Mouse (Mus musculus): Measurements from ENCODE around the gene Nisch. TPM values are rescaled to one million over a fixed set of nuclear protein-coding genes. Genes with fewer than 3 reads are reported as not detected.

The Nisch gene
- polyA plus RNA-seq, 1 experiment from 2014 or later: 217 TPM

DNA sequence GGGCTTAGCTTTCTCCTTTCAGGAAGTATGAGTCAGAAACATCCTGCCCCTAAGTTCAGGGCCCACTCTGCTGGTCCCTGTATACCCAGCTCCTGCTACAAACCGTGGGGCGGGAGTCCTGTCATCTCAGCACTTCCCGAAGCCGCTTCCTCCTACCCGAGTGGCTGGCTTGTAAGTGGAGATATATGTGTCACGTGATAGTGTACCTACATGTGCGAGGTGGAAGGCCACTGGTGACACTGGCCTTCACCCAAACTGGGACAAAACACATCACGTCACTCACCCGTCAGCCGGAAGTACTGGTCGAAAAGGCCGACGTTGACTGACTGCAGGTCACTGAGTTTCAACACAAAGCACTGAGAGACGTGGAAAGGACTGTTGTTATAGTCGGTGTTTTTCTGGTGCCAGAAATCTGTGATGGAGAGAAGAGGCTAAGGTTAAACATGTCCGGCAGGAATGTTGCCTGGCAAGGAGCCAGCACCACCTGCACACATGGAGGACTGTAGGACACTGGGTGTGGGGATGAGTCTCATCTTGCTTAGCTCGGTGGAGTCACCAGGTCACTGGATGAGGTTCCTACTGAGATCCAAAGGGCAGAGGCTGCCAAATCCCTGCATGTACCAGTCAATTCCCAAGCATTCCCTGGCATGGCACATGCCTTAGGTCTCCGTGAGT lies 43.8 kb downstream of the Nisch start:
- H3K27me3 ChIP-seq (replicated peaks; ENCODE audit: control insufficient read depth, insufficient read depth, low read length): no peaks in the 10 kb centered on the region
- WGBS: 81% methylated on average over 18 of the region's 18 CpGs
- H3K36me3 ChIP-seq (ENCODE audit: control insufficient read depth, insufficient read depth, low read length): peaks cover 45% of the 10 kb centered on the region

DNA sequence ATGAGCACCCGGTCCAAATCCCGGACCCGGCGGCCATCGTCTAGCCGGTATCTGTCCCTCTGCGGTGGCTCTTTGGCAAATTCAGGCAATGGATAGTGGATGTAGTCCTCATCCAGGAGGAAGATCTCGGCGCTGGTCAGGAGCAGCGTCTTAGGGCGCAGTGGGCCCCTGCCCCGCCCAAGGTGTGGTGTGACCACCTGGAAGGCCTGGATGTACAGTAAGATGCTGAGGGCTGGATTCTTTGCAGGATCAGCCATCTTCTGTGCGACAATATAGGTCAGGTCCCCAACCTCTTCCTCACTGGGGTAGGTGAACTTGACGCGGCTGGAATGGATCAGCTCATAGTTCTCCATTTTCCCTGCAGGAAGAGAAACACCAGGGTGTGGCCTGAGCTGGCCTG lies 44.9 kb downstream of the Nisch start:
- no peak overlapping the region for H3K27ac ChIP-seq (ENCODE audit: low read length)
- H3K9ac ChIP-seq (ENCODE audit: low read depth, low read length): no peak overlapping the region
- peaks cover 3% of the 10 kb centered on the region; the same call in 1 of the 2 replicates for H3K4me1 ChIP-seq (ENCODE audit: control insufficient read depth, insufficient read depth, low read length)
- no peaks in the 10 kb centered on the region for H3K27me3 ChIP-seq (replicated peaks; ENCODE audit: control insufficient read depth, insufficient read depth, low read length)
- no peak overlapping the region for H3K4me3 ChIP-seq (ENCODE audit: low read length)
- 94% methylated on average over 15 of the region's 15 CpGs for WGBS
- H3K36me3 ChIP-seq (ENCODE audit: control insufficient read depth, insufficient read depth, low read length): peaks cover 38% of the 10 kb centered on the region
- H3K9me3 ChIP-seq (ENCODE audit: control insufficient read depth, low read length): no peaks in the 10 kb centered on the region
- ATAC-seq: no peak
- no peak overlapping the region for H3K4me2 ChIP-seq (ENCODE audit: low read depth, low read length)

More for the DNA sequence above, 43.8 kb downstream of the Nisch start:
- no peak for ATAC-seq
- Histone ChIP-seq H3K27ac (ENCODE audit: low read length) (no peak overlapping the region), H3K9ac (ENCODE audit: low read depth, low read length) (no peak overlapping the region), H3K4me1 (ENCODE audit: control insufficient read depth, insufficient read depth, low read length) (peaks cover 3% of the 10 kb centered on the region; the same call in 1 of the 2 replicates), H3K4me3 (ENCODE audit: low read length) (no peak overlapping the region), H3K4me2 (ENCODE audit: low read depth, low read length) (no peak overlapping the region), H3K9me3 (ENCODE audit: control insufficient read depth, low read length) (no peaks in the 10 kb centered on the region)

DNA sequence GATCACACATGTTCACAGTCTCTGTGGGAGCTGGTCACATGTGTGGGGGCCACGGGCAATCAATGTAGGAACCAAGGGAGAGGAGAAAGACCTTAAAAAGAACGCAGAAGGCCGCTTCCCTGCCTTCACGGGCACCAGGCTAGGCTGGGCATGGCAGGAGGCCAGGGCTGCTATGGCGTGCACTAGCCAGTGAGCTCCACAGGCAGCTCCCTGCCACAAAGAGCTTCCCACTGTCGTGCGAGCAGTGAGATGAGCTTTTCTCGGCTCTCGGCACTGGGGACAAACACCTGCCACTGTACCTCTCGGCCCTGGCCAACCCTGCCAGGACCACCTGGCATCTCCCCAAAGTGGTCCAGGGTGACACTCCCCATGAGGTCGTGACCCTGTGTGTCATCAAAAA lies 45.4 kb downstream of the Nisch start:
- Histone ChIP-seq H3K4me3 (ENCODE audit: low read length) (no peak overlapping the region), H3K4me2 (ENCODE audit: low read depth, low read length) (no peak overlapping the region), H3K36me3 (ENCODE audit: control insufficient read depth, insufficient read depth, low read length) (peaks cover 34% of the 10 kb centered on the region), H3K4me1 (ENCODE audit: control insufficient read depth, insufficient read depth, low read length) (peaks cover 5% of the 10 kb centered on the region; the same call in 1 of the 2 replicates), H3K9me3 (ENCODE audit: control insufficient read depth, low read length) (no peaks in the 10 kb centered on the region), H3K27ac (ENCODE audit: low read length) (no peak overlapping the region), H3K27me3 (replicated peaks; ENCODE audit: control insufficient read depth, insufficient read depth, low read length) (no peaks in the 10 kb centered on the region), H3K9ac (ENCODE audit: low read depth, low read length) (no peak overlapping the region)
- WGBS: 88% methylated on average over 11 of the region's 11 CpGs
- ATAC-seq: no peak

DNA sequence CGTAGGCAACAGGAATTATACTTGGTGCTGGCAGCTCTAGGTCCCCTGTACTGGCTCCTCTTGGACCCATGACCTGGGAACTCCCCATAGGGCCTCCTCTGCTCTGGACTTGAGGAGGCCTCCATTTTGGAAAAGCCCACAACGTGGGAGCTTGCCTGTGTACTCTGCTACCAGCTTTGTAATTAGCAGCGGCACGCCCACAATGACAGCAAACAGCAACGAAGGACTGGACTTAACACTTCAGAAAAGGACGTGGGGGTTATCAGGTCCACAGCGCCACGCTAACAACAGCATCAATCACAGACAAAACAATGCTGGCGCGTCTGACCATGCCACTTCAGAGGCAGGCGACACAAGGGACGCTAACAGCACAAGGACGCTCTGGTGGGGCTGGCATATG lies 45.8 kb downstream of the Nisch start:
- no peak for ATAC-seq
- no peak overlapping the region for H3K4me3 ChIP-seq (ENCODE audit: low read length)
- H3K9me3 ChIP-seq (ENCODE audit: control insufficient read depth, low read length): no peaks in the 10 kb centered on the region
- no peak overlapping the region for H3K27ac ChIP-seq (ENCODE audit: low read length)
- no peak overlapping the region for H3K9ac ChIP-seq (ENCODE audit: low read depth, low read length)
- 83% methylated on average over 13 of the region's 13 CpGs for WGBS
- H3K27me3 ChIP-seq (replicated peaks; ENCODE audit: control insufficient read depth, insufficient read depth, low read length): no peaks in the 10 kb centered on the region
- H3K4me2 ChIP-seq (ENCODE audit: low read depth, low read length): no peak overlapping the region
- H3K4me1 ChIP-seq (ENCODE audit: control insufficient read depth, insufficient read depth, low read length): peaks cover 6% of the 10 kb centered on the region; the same call in 1 of the 2 replicates
- peaks cover 30% of the 10 kb centered on the region for H3K36me3 ChIP-seq (ENCODE audit: control insufficient read depth, insufficient read depth, low read length)

DNA sequence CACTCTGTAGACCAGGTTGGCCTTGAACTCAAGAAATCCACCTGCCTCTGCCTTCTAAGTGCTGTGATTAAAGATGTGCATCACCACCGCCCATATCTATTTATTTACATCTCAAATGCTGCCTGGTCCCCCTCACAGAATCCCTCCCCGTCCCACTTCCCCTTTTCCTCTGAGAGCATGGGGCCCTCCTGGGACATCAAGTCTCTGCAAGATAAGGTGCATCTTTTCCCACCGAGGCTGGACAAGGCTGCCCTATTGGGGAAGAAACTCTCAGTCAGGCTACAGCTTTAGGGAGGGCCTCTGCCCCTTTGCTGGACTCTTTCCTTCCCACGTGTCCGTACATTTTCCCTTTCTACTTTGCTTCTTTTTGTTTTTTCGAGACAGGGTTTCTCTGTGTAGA lies 47.2 kb downstream of the Nisch start:
- ATAC-seq: no peak

DNA sequence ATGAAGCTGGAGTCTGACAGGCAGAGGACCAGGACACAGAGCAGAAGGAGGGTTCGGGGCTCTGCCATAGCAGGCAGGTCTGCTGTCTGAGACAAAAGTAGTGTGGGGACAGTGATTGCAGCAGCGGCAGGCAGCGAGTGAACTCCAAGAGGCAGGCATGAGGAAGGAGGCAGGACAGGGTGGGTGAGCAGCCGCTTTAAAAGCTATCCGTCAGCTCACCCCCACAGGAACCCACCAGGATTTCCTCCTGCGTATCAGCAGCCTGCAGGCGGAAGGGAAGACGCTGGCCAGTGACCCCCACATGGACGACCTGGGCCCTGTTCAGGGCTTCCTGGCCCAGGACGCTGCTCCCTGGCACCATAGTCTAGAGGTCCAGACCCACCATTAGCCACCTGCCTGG lies 48.3 kb downstream of the Nisch start, which contains the start of gene Stab1:
Stab1 (minus strand) TSS at position 217 of the 400 bp plus-strand sequence.
- H3K27ac ChIP-seq (ENCODE audit: low read length): peak within 1 kb of the TSS; percentile 11; the same call in 1 of the 2 replicates

More for the DNA sequence above, 47.2 kb downstream of the Nisch start:
- no peaks in the 10 kb centered on the region for H3K9me3 ChIP-seq (ENCODE audit: control insufficient read depth, low read length)
- no peak overlapping the region for H3K4me3 ChIP-seq (ENCODE audit: low read length)
- no peak overlapping the region for H3K9ac ChIP-seq (ENCODE audit: low read depth, low read length)
- peaks cover 6% of the 10 kb centered on the region; the same call in 1 of the 2 replicates for H3K4me1 ChIP-seq (ENCODE audit: control insufficient read depth, insufficient read depth, low read length)
- H3K36me3 ChIP-seq (ENCODE audit: control insufficient read depth, insufficient read depth, low read length): peaks cover 27% of the 10 kb centered on the region
- H3K27me3 ChIP-seq (replicated peaks; ENCODE audit: control insufficient read depth, insufficient read depth, low read length): no peaks in the 10 kb centered on the region
- 75% methylated on average over 6 of the region's 6 CpGs for WGBS
- H3K4me2 ChIP-seq (ENCODE audit: low read depth, low read length): no peak overlapping the region
- H3K27ac ChIP-seq (ENCODE audit: low read length): no peak overlapping the region

DNA sequence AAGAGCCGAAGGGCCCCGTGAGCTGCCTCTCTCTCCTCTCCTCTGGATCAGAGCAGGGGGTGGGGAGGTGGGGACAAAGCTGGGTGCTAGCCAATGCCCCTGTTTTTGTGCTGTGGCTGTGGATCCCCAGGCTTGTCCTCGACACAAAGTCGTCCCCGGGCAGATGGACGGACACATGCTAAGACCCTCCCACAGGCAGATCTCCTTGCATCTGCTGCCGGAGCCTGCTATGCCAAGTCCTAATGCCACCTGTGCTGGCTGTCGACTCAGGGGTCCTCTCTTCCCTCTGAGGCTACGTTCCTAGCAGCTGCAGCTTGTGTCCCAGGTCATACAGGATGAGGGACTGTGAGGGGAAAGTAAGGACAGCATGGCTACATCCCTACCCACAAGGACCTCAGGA lies 49.9 kb downstream of the Nisch start:
- Histone ChIP-seq H3K4me2 (ENCODE audit: low read depth, low read length) (no peak overlapping the region; the same call in 1 of the 2 replicates), H3K9ac (ENCODE audit: low read depth, low read length) (0 out of 2 replicates have a peak overlapping the region, but pooled peaks have one; percentile 6), H3K4me1 (ENCODE audit: control insufficient read depth, insufficient read depth, low read length) (peaks cover 3% of the 10 kb centered on the region), H3K27ac (ENCODE audit: low read length) (no peak overlapping the region), H3K36me3 (ENCODE audit: control insufficient read depth, insufficient read depth, low read length) (peaks cover 6% of the 10 kb centered on the region), H3K4me3 (ENCODE audit: low read length) (peak overlapping the region; percentile 13), H3K27me3 (replicated peaks; ENCODE audit: control insufficient read depth, insufficient read depth, low read length) (no peaks in the 10 kb centered on the region), H3K9me3 (ENCODE audit: control insufficient read depth, low read length) (no peaks in the 10 kb centered on the region)
- 64% methylated on average over 9 of the region's 9 CpGs for WGBS
- no peak for ATAC-seq

More for the DNA sequence above, 48.3 kb downstream of the Nisch start, which contains the start of gene Stab1:
- Histone ChIP-seq H3K9me3 (ENCODE audit: control insufficient read depth, low read length) (no peaks in the 10 kb centered on the region), H3K4me3 (ENCODE audit: low read length) (peak within 1 kb of the TSS; percentile 13), H3K27me3 (replicated peaks; ENCODE audit: control insufficient read depth, insufficient read depth, low read length) (no peaks in the 10 kb centered on the region), H3K4me2 (ENCODE audit: low read depth, low read length) (no peak within 1 kb of the TSS), H3K9ac (ENCODE audit: low read depth, low read length) (peak within 1 kb of the TSS; percentile 6; the same call in 1 of the 2 replicates), H3K36me3 (ENCODE audit: control insufficient read depth, insufficient read depth, low read length) (peaks cover 17% of the 10 kb centered on the region), H3K4me1 (ENCODE audit: control insufficient read depth, insufficient read depth, low read length) (peaks cover 5% of the 10 kb centered on the region)
- no peak for ATAC-seq
- 33% methylated on average over 10 of the region's 10 CpGs for WGBS

DNA sequence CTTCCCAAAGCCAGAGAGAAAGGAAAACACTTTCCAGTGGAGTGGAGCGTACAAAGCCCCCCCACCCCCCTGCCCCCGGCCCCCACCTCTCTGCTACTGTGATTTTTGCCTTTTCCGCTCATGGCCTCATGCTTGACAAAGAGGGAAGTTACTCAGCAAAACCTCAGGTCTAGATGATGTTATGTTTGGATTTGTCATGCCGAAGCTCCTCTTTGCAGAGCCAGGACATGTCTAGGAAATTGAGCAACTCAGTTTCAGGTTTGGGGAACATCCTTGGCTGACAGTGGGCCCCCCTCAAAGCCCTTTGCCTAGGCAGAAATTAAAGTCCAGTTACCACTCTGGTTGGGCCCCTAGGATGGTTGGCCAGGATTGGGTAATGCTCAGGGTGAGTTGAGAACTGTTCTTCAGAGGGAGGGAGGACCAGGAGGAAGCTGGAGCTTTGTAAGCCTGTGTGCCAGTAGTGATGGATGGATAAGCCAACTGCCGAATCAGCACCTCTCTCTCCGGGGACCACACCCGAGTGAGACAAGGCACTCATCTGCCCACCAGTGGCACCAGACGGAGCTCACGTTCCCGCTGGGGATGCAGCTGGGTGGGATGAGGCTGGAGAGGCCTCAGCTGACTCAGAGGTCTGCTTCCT lies 50.6 kb downstream of the Nisch start:
- Histone ChIP-seq H3K9me3 (ENCODE audit: control insufficient read depth, low read length) (no peaks in the 10 kb centered on the region), H3K4me1 (ENCODE audit: control insufficient read depth, insufficient read depth, low read length) (peaks cover 3% of the 10 kb centered on the region), H3K27me3 (replicated peaks; ENCODE audit: control insufficient read depth, insufficient read depth, low read length) (no peaks in the 10 kb centered on the region), H3K36me3 (ENCODE audit: control insufficient read depth, insufficient read depth, low read length) (no peaks in the 10 kb centered on the region), H3K4me2 (ENCODE audit: low read depth, low read length) (0 out of 2 replicates have a peak overlapping the region, but pooled peaks have one; percentile 16), H3K9ac (ENCODE audit: low read depth, low read length) (peak overlapping the region; percentile 27; the same call in 1 of the 2 replicates), H3K4me3 (ENCODE audit: low read length) (no peak overlapping the region), H3K27ac (ENCODE audit: low read length) (no peak overlapping the region)
- WGBS: 46% methylated on average over 10 of the region's 10 CpGs
- ATAC-seq: peak; percentile 37; the same call in 1 of the 2 replicates

DNA sequence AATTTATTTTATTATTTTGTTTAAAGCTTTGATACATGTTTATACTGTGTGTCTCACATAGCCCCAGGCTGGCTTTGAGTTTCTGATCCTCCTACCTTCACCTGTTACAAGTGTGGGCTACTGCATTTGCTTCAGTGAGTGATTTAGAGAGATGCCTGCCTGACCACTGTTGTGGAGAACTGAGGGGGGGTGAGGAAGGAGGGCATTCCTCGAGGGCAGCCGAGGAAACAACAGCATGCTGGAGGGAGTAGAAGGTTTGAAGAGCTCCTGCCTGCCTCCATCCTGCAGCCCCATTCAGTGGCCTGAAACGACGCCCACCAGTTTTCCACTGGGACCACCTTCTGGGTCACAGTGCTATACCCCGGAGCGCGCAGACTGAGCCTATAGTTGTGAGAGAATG lies 51.3 kb downstream of the Nisch start:
- H3K27me3 ChIP-seq (replicated peaks; ENCODE audit: control insufficient read depth, insufficient read depth, low read length): no peaks in the 10 kb centered on the region
- no peaks in the 10 kb centered on the region for H3K36me3 ChIP-seq (ENCODE audit: control insufficient read depth, insufficient read depth, low read length)
- 55% methylated on average over 7 of the region's 7 CpGs for WGBS
- no peak overlapping the region for H3K4me3 ChIP-seq (ENCODE audit: low read length)
- H3K4me2 ChIP-seq (ENCODE audit: low read depth, low read length): no peak overlapping the region
- H3K4me1 ChIP-seq (ENCODE audit: control insufficient read depth, insufficient read depth, low read length): peaks cover 4% of the 10 kb centered on the region
- 0 out of 2 replicates have a peak overlapping the region, but pooled peaks have one; percentile 4 for H3K9ac ChIP-seq (ENCODE audit: low read depth, low read length)
- H3K27ac ChIP-seq (ENCODE audit: low read length): no peak overlapping the region
- H3K9me3 ChIP-seq (ENCODE audit: control insufficient read depth, low read length): no peaks in the 10 kb centered on the region
- ATAC-seq: no peak

All from intestine, embryonic 16.5 days (tissue).